Mouse (Mus musculus) forebrain, embryonic 10.5 days (tissue): ENCODE measurements around the gene Cilp2. TPM values are rescaled to one million over a fixed set of nuclear protein-coding genes. Genes with fewer than 3 reads are reported as not detected.

Experiments used
- DNase-seq: peaks from one replicate; pipeline ENCODE4 v3.0.0-alpha.2; 2017; ENCODE audit warnings: low spot score; ENCODE audit errors: extremely low spot score
- H3K27ac ChIP-seq: fragments of 300-500 bp; sonication (generic); 2 replicates; pipeline ENCODE4 v1.5.1; 2016; ENCODE audit warnings: mild to moderate bottlenecking
- H3K27me3 ChIP-seq: fragments of 300-500 bp; sonication (generic); 2 replicates; pipeline ENCODE4 v1.6.1; 2016; ENCODE audit warnings: mild to moderate bottlenecking; ENCODE audit not compliant: poor library complexity, severe bottlenecking
- H3K36me3 ChIP-seq: fragments of 300-500 bp; sonication (generic); replicated peaks from 2 replicates; pipeline ENCODE4 v1.6.1; 2016; ENCODE audit warnings: mild to moderate bottlenecking, moderate library complexity
- H3K4me1 ChIP-seq: fragments of 300-500 bp; sonication (generic); 2 replicates; pipeline ENCODE4 v1.6.1; 2016
- H3K4me3 ChIP-seq: fragments of 300-500 bp; sonication (generic); 2 replicates; pipeline ENCODE4 v1.5.1; 2016; ENCODE audit warnings: mild to moderate bottlenecking, moderate library complexity
- H3K9me3 ChIP-seq: fragments of 300-500 bp; sonication (generic); 2 replicates; pipeline ENCODE4 v1.6.1; 2016; ENCODE audit warnings: mild to moderate bottlenecking, moderate library complexity
- WGBS: fragments of 180-500 bp; shearing (Covaris S2); methylation state at CpG from one replicate; pipeline ENCODE4 v1.1.7; 2016; 5-methylcytosine and 5-hydroxymethylcytosine counted together
- polyA plus RNA-seq: library from polyadenylated mRNA; unstranded; fragments of >200 nt; fragmentation: Nextera tagmentation; extraction: Ambion mirVana; gene quantifications from 2 replicates; pipeline ENCODE4 v1.2.1, GENCODE M21; 2016

Gene Cilp2
- polyA plus RNA-seq, 1 experiment from 2014 or later, result 0.36 TPM

DNA sequence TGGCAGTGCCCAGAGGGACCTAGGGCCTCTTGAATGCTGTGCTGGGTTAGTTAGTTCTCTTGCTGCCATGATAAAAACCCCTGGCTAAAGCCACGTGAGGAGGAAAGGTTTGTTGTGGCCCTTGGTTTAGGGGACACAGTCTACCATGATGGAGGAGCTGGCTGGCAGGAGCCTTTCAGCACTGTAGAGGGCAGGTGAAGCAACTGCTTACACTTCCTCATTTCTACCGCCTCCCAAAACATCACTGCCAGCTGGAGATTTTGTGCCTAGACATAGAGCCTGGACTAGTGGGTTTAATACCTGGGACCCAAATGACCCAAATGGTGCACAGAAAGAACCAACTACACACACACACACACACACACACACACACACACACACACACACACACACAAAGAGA is 26.2 kb downstream of the Cilp2 start:
- 78% methylated on average over 2 of the region's 2 CpGs for WGBS
- DNase-seq, result no peak
- peaks cover 61% of the 10 kb centered on the region for H3K36me3 ChIP-seq

DNA sequence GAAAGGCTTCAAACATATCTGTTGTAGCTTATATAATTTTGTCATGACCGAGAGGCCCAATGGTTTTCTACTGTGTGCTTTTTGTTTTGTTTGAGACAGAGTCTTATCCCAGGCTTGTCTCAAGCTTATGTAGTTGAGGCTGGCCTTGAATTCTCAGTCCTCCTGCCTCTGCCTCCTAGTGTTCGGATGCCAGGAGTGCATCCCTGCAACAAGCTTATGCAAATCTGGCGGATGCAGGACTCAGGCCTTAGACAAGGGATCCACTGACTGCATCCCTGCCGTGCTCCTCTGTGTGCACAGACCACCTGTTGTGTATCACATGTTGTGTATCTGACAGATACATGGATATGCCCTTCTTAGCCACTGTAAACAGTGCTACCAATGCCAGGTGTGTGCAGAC is 26.7 kb downstream of the Cilp2 start:
- Histone ChIP-seq H3K27ac (no peak overlapping the region), H3K4me3 (no peak overlapping the region), H3K27me3 (no peaks in the 10 kb centered on the region), H3K36me3 (peaks cover 61% of the 10 kb centered on the region), H3K9me3 (no peaks in the 10 kb centered on the region), H3K4me1 (no peaks in the 10 kb centered on the region)
- DNase-seq, result no peak
- 56% methylated on average over 4 of the region's 4 CpGs for WGBS

More for the DNA sequence above, 26.2 kb downstream of the Cilp2 start:
- Histone ChIP-seq H3K4me1 (no peaks in the 10 kb centered on the region), H3K4me3 (no peak overlapping the region), H3K9me3 (no peaks in the 10 kb centered on the region), H3K27ac (no peak overlapping the region), H3K27me3 (no peaks in the 10 kb centered on the region)

DNA sequence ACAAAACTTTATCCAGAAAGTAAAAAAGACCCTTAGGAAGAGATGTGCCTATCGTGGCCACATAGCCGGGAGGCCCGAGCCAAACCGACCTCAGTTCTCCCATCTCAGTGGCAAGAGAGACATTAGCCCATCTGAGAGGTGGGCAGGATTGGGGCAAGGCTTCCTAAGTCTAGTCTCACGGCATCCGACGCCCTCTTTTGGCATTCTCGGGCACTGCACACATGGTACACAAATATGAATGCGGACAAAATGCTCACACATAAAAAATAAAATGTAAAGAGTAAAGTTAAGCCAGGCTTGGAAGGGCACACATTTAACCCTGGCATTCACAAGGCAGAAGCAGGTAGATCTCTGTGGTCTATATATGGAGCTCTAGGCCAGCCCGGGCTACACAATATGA is 33.6 kb downstream of the Cilp2 start:
- Histone ChIP-seq H3K4me1 (no peaks in the 10 kb centered on the region), H3K27me3 (no peaks in the 10 kb centered on the region), H3K4me3 (no peak overlapping the region), H3K27ac (no peak overlapping the region), H3K9me3 (no peaks in the 10 kb centered on the region; the same call in 1 of the 2 replicates), H3K36me3 (peaks cover 43% of the 10 kb centered on the region)
- no peak for DNase-seq
- WGBS, result 92% methylated on average over 10 of the region's 10 CpGs

DNA sequence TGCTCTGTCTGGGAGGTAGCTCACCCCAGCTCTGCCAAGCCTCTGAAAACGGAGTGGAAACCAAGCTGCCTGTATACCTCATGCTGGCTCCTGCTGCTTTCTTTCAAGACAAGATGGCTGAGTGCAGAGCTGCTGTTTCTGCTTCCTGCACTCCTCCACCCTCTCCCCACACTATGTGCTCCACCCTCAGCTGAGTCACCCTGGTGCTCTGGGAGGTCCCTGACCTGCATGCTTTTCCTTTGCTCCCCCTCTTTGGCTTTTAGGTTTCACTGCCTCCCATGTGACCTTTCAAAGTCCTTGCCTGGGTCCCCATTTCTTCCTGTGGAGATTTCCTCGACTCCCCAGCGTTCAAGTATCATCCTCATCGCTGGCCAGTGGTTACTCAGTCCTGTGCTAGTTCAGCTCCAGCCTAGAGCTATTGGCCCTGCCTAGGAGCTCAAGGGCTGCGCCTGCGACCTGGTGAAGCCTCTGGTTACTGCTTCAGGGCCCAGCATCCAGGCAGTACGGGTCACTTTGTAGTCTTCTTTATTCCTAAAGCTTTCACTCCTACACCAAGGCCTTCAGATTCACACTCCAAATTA is 36.5 kb downstream of the Cilp2 start:
- H3K27ac ChIP-seq, result no peak overlapping the region
- no peak overlapping the region for H3K4me3 ChIP-seq
- peaks cover 40% of the 10 kb centered on the region for H3K36me3 ChIP-seq
- 85% methylated on average over 7 of the region's 7 CpGs for WGBS
- H3K27me3 ChIP-seq, result no peaks in the 10 kb centered on the region
- DNase-seq, result no peak
- H3K4me1 ChIP-seq, result no peaks in the 10 kb centered on the region
- H3K9me3 ChIP-seq, result no peaks in the 10 kb centered on the region; the same call in 1 of the 2 replicates

DNA sequence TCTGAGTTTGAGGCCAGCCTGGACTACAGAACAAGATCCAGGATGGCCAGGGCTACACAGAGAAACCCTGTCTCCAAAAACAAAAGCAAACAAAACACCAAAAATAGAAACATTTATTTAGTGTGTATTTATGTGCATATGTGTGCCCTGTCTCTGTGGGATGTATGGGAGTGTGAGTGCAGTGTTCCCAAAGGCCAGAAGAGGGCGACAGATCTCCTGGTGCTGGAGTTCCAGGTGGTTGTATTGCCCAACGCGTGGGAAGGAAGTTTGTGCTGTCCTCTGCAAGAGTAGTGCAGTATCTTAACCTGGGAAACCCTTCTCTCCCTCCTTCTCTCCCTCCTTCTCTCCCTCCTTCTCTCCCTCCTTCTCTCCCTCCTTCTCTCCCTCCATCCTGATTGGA is 37.6 kb downstream of the Cilp2 start:
- H3K36me3 ChIP-seq, result peaks cover 40% of the 10 kb centered on the region
- no peaks in the 10 kb centered on the region; the same call in 1 of the 2 replicates for H3K9me3 ChIP-seq
- H3K4me1 ChIP-seq, result no peaks in the 10 kb centered on the region
- no peak for DNase-seq
- WGBS, result 43% methylated on average over 3 of the region's 3 CpGs
- H3K4me3 ChIP-seq, result no peak overlapping the region
- H3K27me3 ChIP-seq, result no peaks in the 10 kb centered on the region
- no peak overlapping the region for H3K27ac ChIP-seq

DNA sequence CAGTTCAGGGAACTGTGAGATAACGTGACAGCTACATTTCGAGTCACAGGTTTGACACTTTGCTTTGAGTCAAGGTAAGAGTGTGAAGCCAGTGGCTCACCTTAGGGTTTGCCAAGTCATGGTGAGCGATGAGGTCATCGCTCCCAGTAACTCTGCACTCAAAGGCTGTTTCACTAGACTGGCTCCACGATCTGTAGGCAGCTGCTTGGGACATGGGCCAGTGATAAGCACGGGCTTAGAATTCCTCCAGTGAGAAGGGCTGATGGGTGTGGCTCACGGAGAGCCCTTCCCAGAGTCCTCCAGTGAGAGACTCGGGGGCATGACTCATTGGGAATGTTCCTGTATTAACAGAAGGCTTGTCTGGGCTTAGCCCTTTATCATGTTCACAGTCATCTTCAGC is 38.5 kb downstream of the Cilp2 start:
- H3K27me3 ChIP-seq, result no peaks in the 10 kb centered on the region
- no peak overlapping the region for H3K4me3 ChIP-seq
- H3K9me3 ChIP-seq, result no peaks in the 10 kb centered on the region; the same call in 1 of the 2 replicates
- H3K4me1 ChIP-seq, result no peaks in the 10 kb centered on the region
- H3K27ac ChIP-seq, result no peak overlapping the region
- WGBS, result 92% methylated on average over 8 of the region's 8 CpGs
- peaks cover 39% of the 10 kb centered on the region for H3K36me3 ChIP-seq
- DNase-seq, result no peak

DNA sequence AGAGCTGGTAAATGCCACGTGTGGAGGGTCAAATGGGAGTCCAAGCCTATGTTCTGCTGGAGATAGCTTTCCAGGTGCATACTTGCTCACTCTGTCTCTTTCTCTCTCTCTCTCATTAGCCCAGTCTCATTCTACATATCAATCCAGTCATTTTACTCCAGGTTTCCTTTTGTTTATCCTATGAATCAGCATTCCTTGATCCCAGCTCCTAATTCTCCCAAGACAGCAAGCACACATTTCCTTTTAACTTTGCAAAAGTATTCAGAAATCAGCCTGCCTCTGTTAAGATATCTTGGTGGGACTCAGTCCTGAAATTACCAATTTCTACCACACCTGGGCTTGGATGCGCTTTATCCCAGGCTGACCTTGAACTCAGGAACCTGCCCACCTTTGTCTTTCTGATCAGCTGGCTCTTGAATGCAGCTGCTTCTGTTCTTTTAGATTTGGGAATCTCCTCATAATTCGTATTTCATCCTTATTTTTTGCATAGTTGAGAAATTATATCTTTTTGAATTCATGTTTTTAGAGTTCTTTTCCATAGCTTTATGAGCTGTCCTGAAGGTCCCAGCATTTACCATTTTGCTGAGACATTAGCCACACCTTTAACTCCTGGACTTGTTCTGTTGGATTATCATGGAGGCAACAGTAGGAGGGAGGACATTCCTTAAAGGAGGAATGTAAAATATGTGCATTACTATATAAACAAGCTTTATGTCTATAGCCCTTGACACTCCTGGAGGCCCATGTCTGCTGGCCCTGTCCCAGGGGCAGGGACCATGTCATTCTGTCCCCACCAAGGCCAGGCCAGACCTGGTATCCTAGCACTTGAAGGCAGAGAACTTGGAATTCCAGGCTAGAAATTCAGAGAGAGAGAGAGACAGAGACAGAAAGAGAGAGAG is 40.1 kb downstream of the Cilp2 start:
- 83% methylated on average over 3 of the region's 3 CpGs for WGBS
- no peaks in the 10 kb centered on the region for H3K4me1 ChIP-seq
- peaks cover 32% of the 10 kb centered on the region for H3K36me3 ChIP-seq
- no peaks in the 10 kb centered on the region for H3K27me3 ChIP-seq
- no peak overlapping the region for H3K4me3 ChIP-seq
- no peaks in the 10 kb centered on the region; the same call in 1 of the 2 replicates for H3K9me3 ChIP-seq
- H3K27ac ChIP-seq, result no peak overlapping the region
- DNase-seq, result no peak

DNA sequence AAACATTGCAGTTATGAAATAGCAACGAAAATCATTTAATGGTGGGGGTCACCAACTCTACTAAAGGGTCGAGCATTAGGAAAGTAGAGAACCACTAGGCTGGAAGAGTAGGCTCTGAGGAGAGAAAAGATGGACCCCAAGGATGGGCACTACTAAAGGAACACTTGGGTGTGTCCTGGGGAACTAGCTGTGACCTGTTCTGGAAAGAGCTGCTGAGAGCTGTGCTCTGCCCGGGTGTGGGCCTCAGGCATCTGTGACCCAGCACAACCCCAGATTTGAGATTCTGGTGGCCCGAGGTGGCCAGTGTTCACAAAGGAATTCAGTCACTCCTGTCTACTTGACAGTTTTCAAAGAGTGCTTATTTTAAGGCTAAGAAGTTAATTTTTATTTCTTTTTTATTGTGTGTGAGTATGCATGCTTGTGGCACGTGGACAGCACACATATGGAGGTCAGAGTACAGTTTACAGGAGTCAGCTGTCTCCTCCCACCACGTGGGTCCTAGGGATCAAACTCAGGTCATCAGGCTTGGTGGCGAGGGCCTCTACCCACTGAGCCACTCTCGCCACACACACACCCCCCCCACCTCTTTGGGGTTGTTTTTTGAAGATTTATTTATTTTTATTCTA is 50.3 kb downstream of the Cilp2 start:
- Histone ChIP-seq H3K27me3 (no peaks in the 10 kb centered on the region), H3K9me3 (no peaks in the 10 kb centered on the region), H3K4me1 (peaks cover 22% of the 10 kb centered on the region), H3K27ac (no peak overlapping the region), H3K36me3 (peaks cover 55% of the 10 kb centered on the region), H3K4me3 (no peak overlapping the region)
- DNase-seq, result no peak
- 80% methylated on average over 8 of the region's 8 CpGs for WGBS

DNA sequence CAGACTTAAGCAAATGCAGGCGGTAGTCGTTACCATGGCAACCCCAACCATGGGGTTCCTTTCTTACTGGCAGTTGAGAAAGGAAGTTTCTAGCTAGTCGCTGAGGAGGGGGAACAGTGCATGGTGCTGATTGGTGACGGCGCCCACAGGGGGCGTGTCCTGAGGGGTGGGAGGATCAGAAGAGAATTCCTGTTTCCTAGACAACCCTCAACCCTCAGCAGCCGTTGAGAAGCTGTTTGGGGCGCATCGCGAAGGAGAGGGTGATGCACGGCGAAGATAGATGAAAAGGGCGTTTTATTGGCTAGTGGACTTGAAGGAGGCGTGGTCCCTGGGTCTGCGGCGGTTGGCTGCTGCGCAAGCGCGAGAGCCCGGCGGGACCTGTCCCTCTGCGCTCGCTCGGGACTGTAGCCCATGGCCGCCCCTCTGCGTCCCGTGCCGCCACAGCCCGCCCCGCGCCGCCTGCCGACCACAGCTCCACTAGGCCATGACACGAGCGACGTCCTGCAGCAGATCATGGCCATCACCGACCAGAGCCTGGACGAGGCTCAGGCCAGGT is 55.1 kb downstream of the Cilp2 start, which contains the start of gene Pbx4:
Pbx4 (plus strand) TSS at position 194 of the 556 bp plus-strand sequence.
- under 1% methylated on average over 38 of the region's 38 CpGs for WGBS

More for the DNA sequence above, 55.1 kb downstream of the Cilp2 start, which contains the start of gene Pbx4:
- no peaks in the 10 kb centered on the region for H3K9me3 ChIP-seq
- peak within 1 kb of the TSS; percentile 77 for H3K4me3 ChIP-seq
- H3K27ac ChIP-seq, result peak within 1 kb of the TSS; percentile 91
- H3K27me3 ChIP-seq, result no peaks in the 10 kb centered on the region
- H3K36me3 ChIP-seq, result peaks cover 47% of the 10 kb centered on the region
- H3K4me1 ChIP-seq, result peaks cover 32% of the 10 kb centered on the region
- DNase-seq, result peak; percentile 96

Other genes with a start within 250 kb of the Cilp2 start
- 2.1 and 2.6 TPM in 2 replicates for gene Zfp964, start 233.2 kb downstream of the Cilp2 start, polyA plus RNA-seq
- gene Zfp869, start 177.0 kb downstream of the Cilp2 start, polyA plus RNA-seq, result 31.6 and 33.6 TPM in 2 replicates
- gene Zfp963, start 137.7 kb downstream of the Cilp2 start, polyA plus RNA-seq, result 4.6 and 5.8 TPM in 2 replicates
- 0.21 and 0.82 TPM in 2 replicates for gene Gm20422, start 112.8 kb downstream of the Cilp2 start, polyA plus RNA-seq
- 59.0 and 63.1 TPM in 2 replicates for gene Atp13a1, start 96.5 kb downstream of the Cilp2 start, polyA plus RNA-seq
- gene Zfp866, start 96.5 kb downstream of the Cilp2 start, polyA plus RNA-seq, result 33.0 and 34.8 TPM in 2 replicates
- gene Gmip, start 79.0 kb downstream of the Cilp2 start, polyA plus RNA-seq, result 6.5 and 6.7 TPM in 2 replicates
- gene Lpar2, start 65.3 kb downstream of the Cilp2 start, polyA plus RNA-seq, result 0.87 and 0.88 TPM in 2 replicates
- gene Pbx4, start 55.2 kb downstream of the Cilp2 start, polyA plus RNA-seq, result 41.6 and 45.7 TPM in 2 replicates
- 5.1 and 5.3 TPM in 2 replicates for gene Tssk6, start 14.5 kb upstream of the Cilp2 start, polyA plus RNA-seq
- 165 and 170 TPM in 2 replicates for gene Ndufa13, start 14.9 kb upstream of the Cilp2 start, polyA plus RNA-seq
- 3.8 and 5.1 TPM in 2 replicates for gene Yjefn3, start 15.0 kb upstream of the Cilp2 start, polyA plus RNA-seq
- 51.7 and 57.1 TPM in 2 replicates for gene Gatad2a, start 108.7 kb upstream of the Cilp2 start, polyA plus RNA-seq
- 54.5 and 58.6 TPM in 2 replicates for gene Mau2, start 155.0 kb upstream of the Cilp2 start, polyA plus RNA-seq
- 53.4 and 55.3 TPM in 2 replicates for gene Sugp1, start 155.1 kb upstream of the Cilp2 start, polyA plus RNA-seq
- 0.35 and 0.68 TPM in 2 replicates for gene Tm6sf2, start 185.2 kb upstream of the Cilp2 start, polyA plus RNA-seq
- 0.05 and 0.12 TPM in 2 replicates for gene Hapln4, start 195.8 kb upstream of the Cilp2 start, polyA plus RNA-seq
- 10.5 and 13.5 TPM in 2 replicates for gene Ncan, start 233.2 kb upstream of the Cilp2 start, polyA plus RNA-seq
- 35.7 and 37.9 TPM in 2 replicates for gene Nr2c2ap, start 243.6 kb upstream of the Cilp2 start, polyA plus RNA-seq